Mouse (Mus musculus) forebrain, embryonic 12.5 days (tissue): ENCODE measurements at regions not wholly inside any gene's neighbourhood (a gene's known extent, or its start where the extent isn't known, plus 50 kb on each side); places are given as distances from the start of the nearest gene placed in this dataset.
"Not testable (repeated sequence)": the region's sequence is repeated elsewhere in the genome, so short reads cannot be mapped to it uniquely, and the experiment has no call there.

Source experiments
- ATAC-seq: fragments of 200-750 bp; cut with Nextera tagmentation; 2 replicates; pipeline ENCODE4 v1.8.0; 2017; ENCODE audit warnings: moderate TSS enrichment; ENCODE audit not compliant: low FRiP score
- H3K27ac ChIP-seq: fragments of 300-500 bp; sonication (generic); 2 replicates; pipeline ENCODE4 v1.5.1; 2016; ENCODE audit warnings: mild to moderate bottlenecking
- H3K27me3 ChIP-seq: fragments of 300-500 bp; sonication (generic); 2 replicates; pipeline ENCODE4 v1.6.1; 2016; ENCODE audit warnings: mild to moderate bottlenecking
- H3K36me3 ChIP-seq: fragments of 300-500 bp; sonication (generic); replicated peaks from 2 replicates; pipeline ENCODE4 v1.6.1; 2016; ENCODE audit warnings: mild to moderate bottlenecking
- H3K4me1 ChIP-seq: fragments of 300-500 bp; sonication (generic); 2 replicates; pipeline ENCODE4 v1.6.1; 2016
- H3K4me2 ChIP-seq: fragments of 300-500 bp; sonication (generic); 2 replicates; pipeline ENCODE4 v1.6.1; 2016; ENCODE audit warnings: mild to moderate bottlenecking, moderate library complexity
- H3K4me3 ChIP-seq: fragments of 300-500 bp; sonication (generic); replicated peaks from 2 replicates; pipeline ENCODE4 v1.5.1; 2016; ENCODE audit warnings: mild to moderate bottlenecking
- H3K9ac ChIP-seq: fragments of 300-500 bp; sonication (generic); 2 replicates; pipeline ENCODE4 v1.6.1; 2016; ENCODE audit warnings: mild to moderate bottlenecking
- H3K9me3 ChIP-seq: fragments of 300-500 bp; sonication (generic); 2 replicates; pipeline ENCODE4 v1.6.1; 2016
- WGBS: fragments of 180-500 bp; shearing (Covaris S2); methylation state at CpG from one replicate; pipeline ENCODE4 v1.1.7; 2016; 5-methylcytosine and 5-hydroxymethylcytosine counted together

- no peaks in the 10 kb centered on the region for H3K27me3 ChIP-seq
- H3K27ac ChIP-seq, result no peak overlapping the region
- no peak overlapping the region for H3K4me3 ChIP-seq
- H3K9ac ChIP-seq, result no peak overlapping the region
- WGBS, result 83% methylated on average over 3 of the region's 3 CpGs
- no peak for ATAC-seq
- H3K4me1 ChIP-seq, result peaks cover 4% of the 10 kb centered on the region; the same call in 1 of the 2 replicates
- no peak overlapping the region for H3K4me2 ChIP-seq
- H3K9me3 ChIP-seq, result peaks cover 8% of the 10 kb centered on the region; the same call in 1 of the 2 replicates
- no peaks in the 10 kb centered on the region for H3K36me3 ChIP-seq
Observed at GRCm38 (mm10) chr3:8017489-8017888, 1397.2 kb upstream of the 1700008P02Rik start.

DNA sequence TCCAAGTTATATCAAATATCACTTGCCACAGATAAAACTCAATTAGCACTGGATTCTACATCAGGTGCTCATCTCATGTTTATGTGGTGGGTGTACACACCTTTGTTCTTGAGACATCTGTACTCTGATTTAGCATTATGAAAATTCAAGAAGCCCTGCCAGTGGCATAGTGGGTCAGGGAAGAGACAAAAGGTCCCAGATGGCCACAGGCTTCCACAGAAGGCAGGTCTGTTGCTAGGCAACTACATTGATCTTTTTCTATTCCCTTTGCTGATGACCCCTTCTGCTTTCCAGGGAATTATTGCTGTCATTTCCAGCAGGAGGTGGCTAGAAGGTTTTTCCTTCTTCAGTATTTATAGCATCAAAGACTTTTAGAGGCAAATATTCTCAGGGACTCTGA lies 1396.7 kb upstream of the 1700008P02Rik start:
- H3K9me3 ChIP-seq, result peaks cover 8% of the 10 kb centered on the region; the same call in 1 of the 2 replicates
- no peaks in the 10 kb centered on the region for H3K27me3 ChIP-seq
- ATAC-seq, result peak; percentile 81
- no peak overlapping the region for H3K27ac ChIP-seq
- H3K36me3 ChIP-seq, result no peaks in the 10 kb centered on the region
- no peak overlapping the region for H3K9ac ChIP-seq
- peaks cover 4% of the 10 kb centered on the region; the same call in 1 of the 2 replicates for H3K4me1 ChIP-seq
- no peak overlapping the region for H3K4me3 ChIP-seq
- H3K4me2 ChIP-seq, result no peak overlapping the region

DNA sequence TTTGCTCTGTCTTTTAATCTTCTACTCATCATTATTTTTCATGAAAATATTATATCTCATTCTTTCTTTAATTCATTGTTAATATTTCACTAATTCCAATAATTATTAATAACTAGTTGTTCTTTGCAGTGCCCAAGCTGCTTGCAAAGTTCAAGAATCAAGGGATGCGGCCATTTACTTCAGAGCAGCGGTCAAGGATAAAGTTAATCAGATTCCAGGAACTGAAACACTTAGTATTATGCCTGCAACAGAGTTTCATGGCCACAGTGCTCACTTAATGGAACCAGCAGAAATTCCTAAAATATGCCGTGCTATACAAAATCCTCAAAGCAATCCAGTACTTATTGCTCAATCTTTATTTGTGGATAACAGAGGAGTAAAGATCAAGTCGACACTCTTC lies 1389.7 kb upstream of the 1700008P02Rik start:
- no peak overlapping the region for H3K4me3 ChIP-seq
- no peaks in the 10 kb centered on the region for H3K27me3 ChIP-seq
- no peak overlapping the region for H3K4me2 ChIP-seq
- no peaks in the 10 kb centered on the region for H3K4me1 ChIP-seq
- H3K9ac ChIP-seq, result no peak overlapping the region
- 88% methylated on average over 4 of the region's 4 CpGs for WGBS
- H3K27ac ChIP-seq, result no peak overlapping the region
- H3K36me3 ChIP-seq, result no peaks in the 10 kb centered on the region
- no peak for ATAC-seq
- no peaks in the 10 kb centered on the region for H3K9me3 ChIP-seq

- ATAC-seq, result no peak
- H3K4me1 ChIP-seq, result no peaks in the 10 kb centered on the region
- 79% methylated on average over 10 of the region's 10 CpGs for WGBS
- H3K36me3 ChIP-seq, result no peaks in the 10 kb centered on the region
- no peaks in the 10 kb centered on the region for H3K9me3 ChIP-seq
- no peak overlapping the region for H3K4me2 ChIP-seq
- no peak overlapping the region for H3K4me3 ChIP-seq
- H3K9ac ChIP-seq, result no peak overlapping the region
- no peaks in the 10 kb centered on the region for H3K27me3 ChIP-seq
- H3K27ac ChIP-seq, result no peak overlapping the region
Observed at GRCm38 (mm10) chr3:8006708-8007395, 1386.6 kb upstream of the 1700008P02Rik start.

DNA sequence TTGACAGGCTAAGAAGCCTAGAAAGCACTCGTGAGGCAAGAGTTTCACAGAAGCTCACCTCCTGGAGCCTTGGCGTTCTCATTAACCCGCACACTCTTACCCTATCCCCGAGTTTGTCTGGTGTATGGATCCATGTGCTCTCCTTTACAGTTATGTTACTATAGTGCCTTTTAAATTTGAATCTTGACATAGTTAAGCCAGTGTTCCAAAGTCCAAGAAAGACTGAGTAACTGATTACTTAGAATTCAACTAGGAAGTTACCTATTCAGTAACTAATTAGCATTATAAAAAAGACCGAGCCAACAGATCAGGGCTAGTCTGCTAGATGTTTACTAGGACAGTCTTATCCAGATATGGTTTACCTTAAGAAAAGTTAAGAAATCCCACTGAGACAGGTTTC lies 1386.0 kb upstream of the 1700008P02Rik start:
- H3K4me1 ChIP-seq, result no peaks in the 10 kb centered on the region

GRCm38 (mm10) chr3:8005684-8006083 lies 1385.4 kb upstream of the 1700008P02Rik start:
- WGBS, result 72% methylated on average over 2 of the region's 2 CpGs

More for the DNA sequence above, 1386.0 kb upstream of the 1700008P02Rik start:
- Histone ChIP-seq H3K9ac (no peak overlapping the region), H3K4me3 (no peak overlapping the region), H3K4me2 (no peak overlapping the region), H3K27me3 (no peaks in the 10 kb centered on the region), H3K27ac (no peak overlapping the region), H3K36me3 (no peaks in the 10 kb centered on the region), H3K9me3 (no peaks in the 10 kb centered on the region)
- 86% methylated on average over 5 of the region's 5 CpGs for WGBS
- ATAC-seq, result no peak

DNA sequence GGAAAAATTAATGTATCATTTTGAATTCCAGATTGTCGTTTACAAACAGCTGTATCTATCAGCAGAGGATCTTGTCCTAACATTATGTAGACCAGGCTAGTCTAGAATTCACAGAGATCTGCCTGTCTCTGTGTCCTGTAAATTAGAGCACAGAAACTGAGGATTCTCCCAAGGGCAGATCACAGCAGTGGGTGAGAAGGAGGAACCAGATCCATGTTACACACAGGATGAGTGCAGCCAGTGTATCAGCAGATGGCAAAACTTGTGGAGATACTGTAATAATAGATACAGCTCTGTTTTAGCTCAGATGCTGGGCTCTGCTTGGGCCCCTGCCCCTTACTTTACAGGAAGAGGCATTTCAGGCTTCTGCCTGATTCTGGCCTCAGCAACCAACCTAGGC lies 1384.0 kb upstream of the 1700008P02Rik start:
- Histone ChIP-seq H3K9ac (no peak overlapping the region), H3K36me3 (no peaks in the 10 kb centered on the region), H3K27ac (no peak overlapping the region), H3K4me1 (no peaks in the 10 kb centered on the region), H3K27me3 (no peaks in the 10 kb centered on the region), H3K4me3 (no peak overlapping the region), H3K4me2 (no peak overlapping the region), H3K9me3 (no peaks in the 10 kb centered on the region)
- no peak for ATAC-seq
- WGBS, result 95% methylated on average over 1 of the region's 1 CpGs

More at GRCm38 (mm10) chr3:8005684-8006083, 1385.4 kb upstream of the 1700008P02Rik start:
- not testable (repeated sequence) for H3K4me3 ChIP-seq, ATAC-seq, H3K9ac ChIP-seq, H3K36me3 ChIP-seq, H3K4me2 ChIP-seq, H3K9me3 ChIP-seq, H3K4me1 ChIP-seq, H3K27me3 ChIP-seq, H3K27ac ChIP-seq

- Histone ChIP-seq H3K4me3 (no peak overlapping the region), H3K4me1 (no peaks in the 10 kb centered on the region), H3K9me3 (no peaks in the 10 kb centered on the region), H3K36me3 (no peaks in the 10 kb centered on the region), H3K27ac (no peak overlapping the region), H3K27me3 (no peaks in the 10 kb centered on the region), H3K4me2 (no peak overlapping the region), H3K9ac (no peak overlapping the region)
- no peak for ATAC-seq
- 84% methylated on average over 4 of the region's 4 CpGs for WGBS
Observed at GRCm38 (mm10) chr3:8001027-8001426, 1380.8 kb upstream of the 1700008P02Rik start.

DNA sequence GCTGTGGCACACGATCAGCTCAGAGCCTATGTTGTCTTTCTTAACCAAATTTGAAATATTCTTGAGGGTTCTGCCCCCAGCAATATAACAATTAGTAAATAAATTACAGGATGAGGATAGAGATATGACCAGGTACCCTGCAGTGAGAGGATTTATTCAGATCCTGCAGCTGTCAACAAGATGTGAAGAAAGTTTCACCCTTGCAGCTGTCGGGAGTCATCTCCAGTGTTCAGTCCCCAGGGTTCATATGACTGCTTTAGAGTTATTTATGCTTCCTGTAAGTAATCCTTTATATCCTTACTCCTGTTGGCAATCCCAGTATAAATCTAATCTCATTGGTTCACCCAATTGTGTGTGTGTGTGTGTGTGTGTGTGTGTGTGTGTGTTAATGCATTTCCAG lies 1372.1 kb upstream of the 1700008P02Rik start:
- Histone ChIP-seq H3K4me3 (no peak overlapping the region), H3K27ac (no peak overlapping the region), H3K4me2 (no peak overlapping the region), H3K9ac (no peak overlapping the region), H3K27me3 (no peaks in the 10 kb centered on the region), H3K4me1 (no peaks in the 10 kb centered on the region), H3K9me3 (no peaks in the 10 kb centered on the region), H3K36me3 (no peaks in the 10 kb centered on the region)
- no peak for ATAC-seq
- 93% methylated on average over 2 of the region's 2 CpGs for WGBS

- Histone ChIP-seq H3K9me3 (no peaks in the 10 kb centered on the region), H3K9ac (no peak overlapping the region), H3K27me3 (no peaks in the 10 kb centered on the region), H3K4me2 (no peak overlapping the region), H3K4me3 (no peak overlapping the region), H3K27ac (no peak overlapping the region), H3K36me3 (no peaks in the 10 kb centered on the region), H3K4me1 (no peaks in the 10 kb centered on the region)
- 77% methylated on average over 3 of the region's 3 CpGs for WGBS
- no peak for ATAC-seq
Observed at GRCm38 (mm10) chr3:7973287-7973686, 1353.0 kb upstream of the 1700008P02Rik start.

DNA sequence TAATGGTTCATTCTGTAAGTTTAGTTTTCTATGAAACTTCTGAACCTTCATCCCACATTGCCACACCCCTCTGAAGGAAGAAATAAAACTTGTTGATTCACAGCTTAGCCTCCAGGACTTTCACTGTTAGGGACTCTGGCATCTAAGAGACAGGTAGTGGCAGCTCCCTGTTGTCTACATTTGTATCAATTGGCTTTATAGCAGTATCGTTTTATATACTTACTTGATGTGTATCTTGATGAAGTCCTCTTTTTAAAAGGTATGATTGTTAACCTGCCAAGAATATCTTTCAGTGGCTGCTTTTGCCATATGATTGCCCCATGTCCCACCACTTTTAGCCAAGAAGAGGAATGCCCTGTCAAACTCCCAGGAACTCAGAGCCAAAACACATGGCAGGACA lies 1333.7 kb upstream of the 1700008P02Rik start:
- Histone ChIP-seq H3K36me3 (no peaks in the 10 kb centered on the region), H3K4me3 (no peak overlapping the region), H3K27ac (no peak overlapping the region), H3K9ac (no peak overlapping the region), H3K9me3 (no peaks in the 10 kb centered on the region), H3K4me2 (no peak overlapping the region), H3K4me1 (no peaks in the 10 kb centered on the region), H3K27me3 (no peaks in the 10 kb centered on the region)
- ATAC-seq, result no peak
- WGBS, result 90% methylated on average over 1 of the region's 1 CpGs

DNA sequence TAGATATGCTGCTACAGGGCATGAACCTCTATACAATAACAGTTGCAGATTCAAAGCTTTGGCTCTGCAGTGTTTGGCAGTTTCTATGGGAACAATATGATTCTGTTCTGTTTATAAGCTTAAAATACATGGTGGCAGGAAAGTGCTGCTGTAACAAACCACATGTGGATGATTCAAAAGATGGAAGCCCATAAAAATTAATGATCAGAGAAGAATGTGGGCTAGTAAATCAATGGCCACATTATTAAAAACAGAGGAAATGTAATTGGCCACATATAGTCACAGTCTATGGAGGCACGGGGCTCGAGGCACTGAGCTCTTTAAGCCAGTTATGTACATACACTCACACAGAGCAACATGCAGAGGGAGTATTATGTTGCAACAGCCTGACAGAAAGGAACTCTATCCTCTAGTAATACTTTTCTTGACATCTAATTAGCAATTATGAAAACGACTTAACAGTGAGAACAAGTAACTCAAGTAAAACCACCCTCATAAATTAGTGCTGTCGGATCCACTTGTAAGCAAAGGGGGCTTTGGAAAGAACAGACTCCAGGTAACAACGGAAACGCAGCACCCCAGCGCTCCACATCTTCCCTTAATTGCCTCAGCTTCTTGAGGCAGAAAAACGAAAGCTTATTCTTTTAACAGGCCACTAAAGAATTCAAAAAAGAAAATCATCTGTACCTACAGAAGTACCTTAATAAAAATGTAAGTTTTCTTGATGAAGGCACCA lies 1323.6 kb upstream of the 1700008P02Rik start:
- ATAC-seq, result no peak
- WGBS, result 44% methylated on average over 8 of the region's 8 CpGs
- no peak overlapping the region for H3K4me3 ChIP-seq
- no peaks in the 10 kb centered on the region for H3K9me3 ChIP-seq
- no peak overlapping the region for H3K9ac ChIP-seq
- H3K4me1 ChIP-seq, result no peaks in the 10 kb centered on the region
- no peaks in the 10 kb centered on the region for H3K36me3 ChIP-seq
- no peak overlapping the region for H3K27ac ChIP-seq
- no peaks in the 10 kb centered on the region for H3K27me3 ChIP-seq
- no peak overlapping the region for H3K4me2 ChIP-seq
